Mouse (Mus musculus): ENCODE measurements around the gene Gid8.

DNA sequence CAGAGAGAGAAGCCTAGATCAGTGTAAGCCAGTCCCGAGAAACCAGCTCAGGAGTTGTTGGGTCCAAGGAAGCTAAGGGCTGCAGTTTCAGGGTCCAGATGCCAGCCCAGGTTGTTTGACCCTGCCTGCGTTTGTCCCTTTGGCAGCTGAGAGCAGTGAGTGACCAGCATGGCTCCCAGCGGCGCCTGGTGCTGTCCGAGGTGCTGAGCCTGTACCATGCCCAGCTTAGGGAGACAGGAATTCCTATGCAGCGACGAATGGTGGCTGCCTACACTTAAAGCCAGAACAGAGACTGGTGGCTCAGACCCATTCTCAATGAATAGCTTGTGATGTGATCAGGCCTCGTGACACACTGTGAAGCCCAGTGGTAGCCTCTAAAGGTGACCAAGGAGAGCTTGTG, 46.0 kb downstream of the Gid8 start:
- TF ChIP-seq CTCF (IDR thresholded peaks at IDR 0.05; ENCODE audit: extremely low read depth, insufficient read depth, low read length) (no peak), POLR2A (IDR thresholded peaks at IDR 0.05; ENCODE audit: extremely low read depth, insufficient read depth, low read length) (no peak)
